Mouse (Mus musculus) left cerebral cortex, adult 8-10 months (tissue): ENCODE measurements around the gene Acvrl1. TPM values are rescaled to one million over a fixed set of nuclear protein-coding genes. Genes with fewer than 3 reads are reported as not detected.
A peak's percentile ranks its signal among the peaks of the same experiment; 100 is the strongest.

Source experiments
- DNase-seq, 2 experiments: peaks; one replicate each; pipeline ENCODE4 v3.0.0; 2022; ENCODE audit warnings: low spot score in 2 of 2
- microRNA-seq, 2 experiments: library from miRNA; unstranded; fragments of <30 nt; microRNA quantifications; one replicate each; pipeline ENCODE4 v1.2.0; 2022
- total RNA-seq, 4 experiments: library from RNA; stranded (reverse); gene quantifications; 2 replicates each; pipeline ENCODE4 v1.2.4; 2022

Acvrl1 gene
- total RNA-seq, 4 experiments from 2014 or later = 18.9 to 25.1 (median 19.3) TPM

DNA sequence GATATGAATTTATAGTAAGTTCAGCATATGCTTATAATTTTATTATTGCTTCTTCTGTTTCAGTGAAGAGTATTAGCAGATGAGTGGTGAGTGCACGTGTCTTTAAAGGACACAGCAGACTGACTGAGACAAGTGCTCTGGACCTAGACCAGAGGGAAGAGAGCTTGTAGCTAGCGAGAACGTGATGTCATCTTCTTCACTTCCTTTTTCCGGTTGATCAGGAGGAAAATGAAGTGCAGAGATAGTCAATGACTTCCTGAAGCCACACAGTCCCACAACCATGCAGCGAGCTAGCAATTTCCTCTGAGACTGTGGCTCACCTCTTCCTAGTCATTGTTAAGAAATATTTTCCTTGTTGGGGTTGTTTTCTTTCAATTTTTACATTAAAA, 62.4 kb downstream of the Acvrl1 start:
- DNase-seq = no peak

- DNase-seq = peak in 1 of 2 experiments; percentile 47
Observed at GRCm38 (mm10) chr15:101191459-101192259, 63.3 kb downstream of the Acvrl1 start.

GRCm38 (mm10) chr15:101192260-101192640, 63.9 kb downstream of the Acvrl1 start:
- no peak for DNase-seq

DNA sequence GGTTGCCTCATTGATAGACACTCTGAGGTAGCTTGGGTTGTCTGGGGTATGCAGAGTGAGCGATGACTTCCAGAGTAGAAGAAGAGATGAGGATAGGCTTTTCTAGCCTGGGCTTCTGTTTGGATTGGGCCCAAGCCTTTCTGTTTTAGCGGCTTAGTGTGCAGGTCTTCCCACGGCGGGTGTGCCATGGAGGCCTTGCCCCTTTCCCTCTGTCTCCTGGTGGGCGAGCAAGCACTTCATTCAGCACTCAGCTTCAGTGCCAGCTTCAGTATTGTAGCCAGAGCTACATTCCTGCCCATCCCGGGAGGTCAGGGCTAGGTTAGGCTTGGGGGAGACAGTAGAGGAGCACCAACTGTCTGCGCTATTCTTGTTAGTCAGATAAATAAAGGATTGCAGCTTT, 64.3 kb downstream of the Acvrl1 start:
- DNase-seq = no peak

GRCm38 (mm10) chr15:101193971-101194370, 65.6 kb downstream of the Acvrl1 start:
- no peak for DNase-seq

Small RNA genes within 50 kb of the gene (microRNA-seq; reads per million reads assigned to microRNA genes)
- gene Mir6962 = 1.8 to 4.4 reads per million in 2 experiments

Other genes starting within 250 kb of the Acvrl1 start
- gene Gm47841, start 81.1 kb upstream of the Acvrl1 start, total RNA-seq = not detected
- 1 to 10 TPM; 1.5 to 1.8 (median 1.6) TPM for gene Fignl2, start 50.0 kb upstream of the Acvrl1 start, total RNA-seq
- gene Ankrd33, start 12.8 kb upstream of the Acvrl1 start, total RNA-seq = under 1 TPM in 1 of 4 experiments, not detected in 3; 0.34 TPM
- gene Acvr1b, start 45.5 kb downstream of the Acvrl1 start, total RNA-seq = 100 to 1,000 TPM; 100 to 118 (median 110) TPM
- gene Grasp, start 95.7 kb downstream of the Acvrl1 start, total RNA-seq = 10 to 100 TPM; 56.3 to 63.9 (median 62.1) TPM
- 100 to 1,000 TPM in 1 of 4 experiments, 10 to 100 TPM in 3; 36.3 to 102 (median 74.5) TPM for gene Nr4a1, start 125.7 kb downstream of the Acvrl1 start, total RNA-seq
- 10 to 100 TPM; 35.9 to 39.3 (median 37.6) TPM for gene Atg101, start 155.8 kb downstream of the Acvrl1 start, total RNA-seq
- gene 6030408B16Rik, start 164.7 kb downstream of the Acvrl1 start, total RNA-seq = under 1 TPM in 3 of 4 experiments, not detected in 1; 0.18 to 0.91 (median 0.84) TPM
- gene Krt80, start 241.6 kb downstream of the Acvrl1 start, total RNA-seq = 1 to 10 TPM; 3.4 to 5.1 (median 4.2) TPM